Mouse (Mus musculus): ENCODE data around the gene Faap20. TPM values are rescaled to one million over a fixed set of nuclear protein-coding genes. Genes with fewer than 3 reads are reported as not detected.

The Faap20 gene
- polyA plus RNA-seq, 1 experiment from 2014 or later: 55.0 TPM

- Histone ChIP-seq H3K9ac (ENCODE audit: low read depth, low read length) (no peak overlapping the region), H3K27me3 (replicated peaks; ENCODE audit: control insufficient read depth, insufficient read depth, low read length) (no peaks in the 10 kb centered on the region), H3K9me3 (ENCODE audit: control insufficient read depth, low read length) (no peaks in the 10 kb centered on the region), H3K27ac (ENCODE audit: low read depth, low read length) (no peak overlapping the region), H3K4me2 (no peak overlapping the region), H3K36me3 (ENCODE audit: control insufficient read depth, insufficient read depth, low read length) (peaks cover 3% of the 10 kb centered on the region; the same call in 1 of the 2 replicates), H3K4me3 (ENCODE audit: low read depth, low read length) (no peak overlapping the region), H3K4me1 (replicated peaks; ENCODE audit: control insufficient read depth, insufficient read depth, low read length) (peaks cover 38% of the 10 kb centered on the region)
- no peak for ATAC-seq (replicated peaks; ENCODE audit: low FRiP score)
- WGBS: 89% methylated on average over 5 of the region's 5 CpGs
- no peak for DNase-seq (ENCODE audit: low spot score)
These were observed 40.1 kb upstream of the Faap20 start for GRCm38 (mm10) chr4:155209494-155209893.

DNA sequence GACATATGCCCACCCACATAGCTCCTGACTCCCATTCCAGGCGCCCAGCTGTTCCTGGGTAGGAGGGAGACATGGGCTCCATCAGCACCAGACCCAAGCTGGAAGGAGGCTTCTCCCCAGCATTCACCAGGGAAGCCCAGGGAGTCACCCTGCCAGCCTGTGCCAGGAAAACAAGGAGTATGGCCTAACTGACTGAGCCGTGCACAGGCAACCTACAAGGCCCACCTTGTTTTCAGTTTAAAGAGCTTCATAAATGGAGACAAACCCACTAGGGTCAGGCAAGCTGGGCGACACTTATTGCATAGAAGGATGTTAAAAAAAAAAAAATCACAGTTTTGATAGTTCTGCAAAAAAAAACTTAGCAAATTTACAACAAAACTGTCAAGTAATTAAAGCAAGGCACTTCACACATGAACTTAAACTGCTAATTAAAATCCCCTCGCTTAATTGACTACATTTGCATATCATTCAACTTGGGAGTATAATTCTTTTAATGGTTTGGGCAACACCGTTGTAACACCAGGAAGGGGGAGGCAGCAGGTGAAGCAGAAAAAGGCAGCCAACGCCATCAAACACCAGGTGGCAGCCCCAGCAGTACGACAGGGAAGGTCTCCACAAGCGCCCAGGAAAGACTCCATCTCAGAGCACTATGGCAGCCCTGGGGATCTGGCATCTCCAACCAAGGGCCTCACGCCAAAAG is 36.4 kb upstream of the Faap20 start:
- DNase-seq (ENCODE audit: low spot score): no peak
- Histone ChIP-seq H3K4me2 (no peak overlapping the region), H3K27me3 (replicated peaks; ENCODE audit: control insufficient read depth, insufficient read depth, low read length) (no peaks in the 10 kb centered on the region), H3K4me1 (replicated peaks; ENCODE audit: control insufficient read depth, insufficient read depth, low read length) (peaks cover 48% of the 10 kb centered on the region), H3K36me3 (ENCODE audit: control insufficient read depth, insufficient read depth, low read length) (peaks cover 3% of the 10 kb centered on the region; the same call in 1 of the 2 replicates), H3K9me3 (ENCODE audit: control insufficient read depth, low read length) (no peaks in the 10 kb centered on the region), H3K4me3 (ENCODE audit: low read depth, low read length) (no peak overlapping the region), H3K9ac (ENCODE audit: low read depth, low read length) (no peak overlapping the region), H3K27ac (ENCODE audit: low read depth, low read length) (no peak overlapping the region)
- no peak for ATAC-seq (replicated peaks; ENCODE audit: low FRiP score)
- 69% methylated on average over 9 of the region's 9 CpGs for WGBS

GRCm38 (mm10) chr4:155213752-155214054 is 35.9 kb upstream of the Faap20 start:
- no peak for ATAC-seq (replicated peaks; ENCODE audit: low FRiP score)
- no peak overlapping the region; the same call in 1 of the 2 replicates for H3K27ac ChIP-seq (ENCODE audit: low read depth, low read length)
- WGBS: 75% methylated on average over 6 of the region's 6 CpGs

GRCm38 (mm10) chr4:155214188-155214587 is 35.4 kb upstream of the Faap20 start:
- Histone ChIP-seq H3K36me3 (ENCODE audit: control insufficient read depth, insufficient read depth, low read length) (peaks cover 3% of the 10 kb centered on the region; the same call in 1 of the 2 replicates), H3K4me1 (replicated peaks; ENCODE audit: control insufficient read depth, insufficient read depth, low read length) (peaks cover 49% of the 10 kb centered on the region), H3K4me3 (ENCODE audit: low read depth, low read length) (no peak overlapping the region), H3K27me3 (replicated peaks; ENCODE audit: control insufficient read depth, insufficient read depth, low read length) (no peaks in the 10 kb centered on the region), H3K27ac (ENCODE audit: low read depth, low read length) (no peak overlapping the region; the same call in 1 of the 2 replicates), H3K4me2 (no peak overlapping the region), H3K9ac (ENCODE audit: low read depth, low read length) (no peak overlapping the region), H3K9me3 (ENCODE audit: control insufficient read depth, low read length) (no peaks in the 10 kb centered on the region)
- DNase-seq (ENCODE audit: low spot score) (no peak), ATAC-seq (replicated peaks; ENCODE audit: low FRiP score) (no peak)
- 82% methylated on average over 6 of the region's 6 CpGs for WGBS

More at GRCm38 (mm10) chr4:155213752-155214054, 35.9 kb upstream of the Faap20 start:
- Histone ChIP-seq H3K27me3 (replicated peaks; ENCODE audit: control insufficient read depth, insufficient read depth, low read length) (no peaks in the 10 kb centered on the region), H3K9me3 (ENCODE audit: control insufficient read depth, low read length) (no peaks in the 10 kb centered on the region), H3K9ac (ENCODE audit: low read depth, low read length) (no peak overlapping the region), H3K4me3 (ENCODE audit: low read depth, low read length) (no peak overlapping the region), H3K4me1 (replicated peaks; ENCODE audit: control insufficient read depth, insufficient read depth, low read length) (peaks cover 47% of the 10 kb centered on the region), H3K36me3 (ENCODE audit: control insufficient read depth, insufficient read depth, low read length) (peaks cover 3% of the 10 kb centered on the region; the same call in 1 of the 2 replicates), H3K4me2 (no peak overlapping the region)
- no peak for DNase-seq (ENCODE audit: low spot score)

- ATAC-seq (replicated peaks; ENCODE audit: low FRiP score) (no peak), DNase-seq (ENCODE audit: low spot score) (no peak)
- H3K9me3 ChIP-seq (ENCODE audit: control insufficient read depth, low read length): no peaks in the 10 kb centered on the region
- peaks cover 3% of the 10 kb centered on the region; the same call in 1 of the 2 replicates for H3K36me3 ChIP-seq (ENCODE audit: control insufficient read depth, insufficient read depth, low read length)
- no peak overlapping the region for H3K4me2 ChIP-seq
- 88% methylated on average over 10 of the region's 10 CpGs for WGBS
- no peak overlapping the region for H3K9ac ChIP-seq (ENCODE audit: low read depth, low read length)
- no peaks in the 10 kb centered on the region for H3K27me3 ChIP-seq (replicated peaks; ENCODE audit: control insufficient read depth, insufficient read depth, low read length)
- no peak overlapping the region for H3K4me3 ChIP-seq (ENCODE audit: low read depth, low read length)
- H3K4me1 ChIP-seq (replicated peaks; ENCODE audit: control insufficient read depth, insufficient read depth, low read length): peaks cover 54% of the 10 kb centered on the region
- no peak overlapping the region for H3K27ac ChIP-seq (ENCODE audit: low read depth, low read length)
These were observed 34.8 kb upstream of the Faap20 start for GRCm38 (mm10) chr4:155214793-155215192.

DNA sequence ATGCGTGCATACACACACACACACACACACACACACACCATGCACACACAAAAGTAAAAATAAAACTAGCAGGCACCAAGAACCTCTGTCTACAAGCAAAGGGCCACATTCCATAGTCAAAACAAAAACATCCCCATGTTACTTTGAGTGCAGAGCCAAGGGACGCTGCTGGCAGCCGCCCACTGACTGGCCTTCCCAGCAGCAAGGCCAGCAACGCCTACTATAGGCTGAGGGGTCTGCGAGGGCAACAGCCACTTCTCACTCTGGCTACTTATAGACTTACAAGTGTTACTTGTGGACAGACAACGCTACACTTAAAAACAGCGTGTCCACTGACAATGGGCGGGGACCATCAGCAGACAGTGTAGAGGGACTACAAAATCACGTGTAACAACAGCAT is 34.4 kb upstream of the Faap20 start:
- H3K9ac ChIP-seq (ENCODE audit: low read depth, low read length): no peak overlapping the region
- H3K4me1 ChIP-seq (replicated peaks; ENCODE audit: control insufficient read depth, insufficient read depth, low read length): peaks cover 58% of the 10 kb centered on the region
- peaks cover 3% of the 10 kb centered on the region; the same call in 1 of the 2 replicates for H3K36me3 ChIP-seq (ENCODE audit: control insufficient read depth, insufficient read depth, low read length)
- H3K9me3 ChIP-seq (ENCODE audit: control insufficient read depth, low read length): no peaks in the 10 kb centered on the region
- 73% methylated on average over 9 of the region's 9 CpGs for WGBS
- no peak overlapping the region for H3K4me2 ChIP-seq
- H3K27me3 ChIP-seq (replicated peaks; ENCODE audit: control insufficient read depth, insufficient read depth, low read length): no peaks in the 10 kb centered on the region
- no peak for DNase-seq (ENCODE audit: low spot score)
- ATAC-seq (replicated peaks; ENCODE audit: low FRiP score): no peak
- no peak overlapping the region for H3K4me3 ChIP-seq (ENCODE audit: low read depth, low read length)
- no peak overlapping the region for H3K27ac ChIP-seq (ENCODE audit: low read depth, low read length)

GRCm38 (mm10) chr4:155215773-155216630 is 33.6 kb upstream of the Faap20 start:
- WGBS: 72% methylated on average over 12 of the region's 12 CpGs
- peaks cover 3% of the 10 kb centered on the region; the same call in 1 of the 2 replicates for H3K36me3 ChIP-seq (ENCODE audit: control insufficient read depth, insufficient read depth, low read length)
- peaks cover 63% of the 10 kb centered on the region for H3K4me1 ChIP-seq (replicated peaks; ENCODE audit: control insufficient read depth, insufficient read depth, low read length)
- no peaks in the 10 kb centered on the region for H3K27me3 ChIP-seq (replicated peaks; ENCODE audit: control insufficient read depth, insufficient read depth, low read length)
- H3K4me3 ChIP-seq (ENCODE audit: low read depth, low read length): no peak overlapping the region
- H3K27ac ChIP-seq (ENCODE audit: low read depth, low read length): no peak overlapping the region
- H3K4me2 ChIP-seq: no peak overlapping the region
- no peak for DNase-seq (ENCODE audit: low spot score)
- H3K9ac ChIP-seq (ENCODE audit: low read depth, low read length): no peak overlapping the region
- no peaks in the 10 kb centered on the region for H3K9me3 ChIP-seq (ENCODE audit: control insufficient read depth, low read length)
- no peak for ATAC-seq (replicated peaks; ENCODE audit: low FRiP score)

GRCm38 (mm10) chr4:155217241-155218103 is 32.1 kb upstream of the Faap20 start:
- WGBS: 52% methylated on average over 12 of the region's 12 CpGs
- no peaks in the 10 kb centered on the region for H3K9me3 ChIP-seq (ENCODE audit: control insufficient read depth, low read length)
- H3K27ac ChIP-seq (ENCODE audit: low read depth, low read length): no peak overlapping the region
- peaks cover 64% of the 10 kb centered on the region for H3K4me1 ChIP-seq (replicated peaks; ENCODE audit: control insufficient read depth, insufficient read depth, low read length)
- no peak overlapping the region for H3K9ac ChIP-seq (ENCODE audit: low read depth, low read length)
- H3K36me3 ChIP-seq (ENCODE audit: control insufficient read depth, insufficient read depth, low read length): no peaks in the 10 kb centered on the region
- ATAC-seq (replicated peaks; ENCODE audit: low FRiP score) (no peak), DNase-seq (ENCODE audit: low spot score) (no peak)
- no peak overlapping the region for H3K4me3 ChIP-seq (ENCODE audit: low read depth, low read length)
- H3K27me3 ChIP-seq (replicated peaks; ENCODE audit: control insufficient read depth, insufficient read depth, low read length): peaks cover 11% of the 10 kb centered on the region; the same call in 1 of the 2 replicates
- peak overlapping the region; percentile 15 for H3K4me2 ChIP-seq
